In the genomic region with DNA sequence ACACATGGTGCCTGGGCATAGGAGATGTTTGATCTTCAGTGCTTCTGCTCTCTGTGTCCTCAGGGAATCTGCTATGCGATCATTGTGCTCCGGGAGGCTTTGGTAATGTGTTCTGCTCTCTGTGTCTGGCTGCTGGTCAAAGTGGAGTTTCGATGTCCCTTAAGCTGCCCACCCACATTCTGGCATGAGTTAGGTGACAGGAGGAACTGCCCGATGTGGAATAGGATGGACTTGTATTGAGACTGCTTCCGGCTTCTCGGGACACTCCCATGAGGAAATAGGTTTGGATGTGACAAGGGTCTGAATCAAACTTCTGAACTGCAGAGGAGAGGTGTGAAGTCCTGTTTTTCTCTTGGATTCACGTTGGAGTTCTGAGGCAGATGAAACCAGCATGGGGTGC, we compare ENCODE assay signal across 25 mouse cellular contexts. TPM values are rescaled to one million over a fixed set of nuclear protein-coding genes. Genes with fewer than 3 reads are reported as not detected.
DNase-seq lines count a peak whose midpoint lies in the region; ATAC-seq lines count a peak whose summit lies in the region.
"Had no signal": no experiment of that assay in that cellular context is flagged by ENCODE, and none has a peak within 500 bp of the region (broad histone marks: within the 10 kb centered on the region; RNA-seq: fewer than 3 reads in every experiment).

No protein-coding gene starts in this region.

- WGBS in embryonic facial prominence, embryonic 14.5 days = 55% methylated on average over 7 of the region's 7 CpGs
- 66% methylated on average over 7 of the region's 7 CpGs for WGBS in embryonic facial prominence, embryonic 10.5 days
- 68% methylated on average over 7 of the region's 7 CpGs for WGBS in heart, embryonic 12.5 days
- WGBS in midbrain, embryonic 11.5 days = 66% methylated on average over 7 of the region's 7 CpGs
- WGBS in midbrain, embryonic 10.5 days = 70% methylated on average over 7 of the region's 7 CpGs

- H3K4me2 ChIP-seq in embryonic facial prominence, embryonic 14.5 days (ENCODE audit: low read depth, low read length) = no peak overlapping the region
- no peak overlapping the region for H3K4me2 ChIP-seq in heart, embryonic 12.5 days
- no peak overlapping the region for H3K4me2 ChIP-seq in midbrain, embryonic 11.5 days
- H3K4me2 ChIP-seq: embryonic facial prominence, embryonic 13.5 days; forebrain, embryonic 13.5 days; heart, embryonic 13.5 days; hindbrain, embryonic 13.5 days had no signal

- H3K9me3 ChIP-seq in embryonic facial prominence, embryonic 14.5 days (ENCODE audit: control insufficient read depth, low read length) = no peaks in the 10 kb centered on the region
- H3K9me3 ChIP-seq in embryonic facial prominence, embryonic 10.5 days = no peaks in the 10 kb centered on the region
- no peaks in the 10 kb centered on the region for H3K9me3 ChIP-seq in heart, embryonic 12.5 days (replicated peaks)
- no peaks in the 10 kb centered on the region for H3K9me3 ChIP-seq in midbrain, embryonic 11.5 days (ENCODE audit: control insufficient read depth, low read length)
- no peaks in the 10 kb centered on the region for H3K9me3 ChIP-seq in midbrain, embryonic 10.5 days (replicated peaks)
- H3K9me3 ChIP-seq: embryonic facial prominence, embryonic 13.5 days; forebrain, embryonic 13.5 days; G1E; heart, embryonic 13.5 days; hindbrain, embryonic 13.5 days had no signal

- ATAC-seq in embryonic facial prominence, embryonic 14.5 days (ENCODE audit: low read depth) = no peak
- no peak for ATAC-seq in heart, embryonic 12.5 days (ENCODE audit: insufficient number of reproducible peaks, low FRiP score)
- no peak for ATAC-seq in midbrain, embryonic 11.5 days (ENCODE audit: low FRiP score)
- ATAC-seq: CD4-positive, CD25-positive, alpha-beta regulatory T cell, adult 4 months; forebrain, embryonic 13.5 days; forebrain, postnatal 0 days; hindbrain, postnatal 0 days had no signal

- DNase-seq in embryonic facial prominence, embryonic 14.5 days (ENCODE audit: low spot score) = no peak
- DNase-seq in embryonic facial prominence, embryonic 10.5 days (ENCODE audit: low spot score) = no peak
- peak; percentile 23 to 46 for DNase-seq in heart, adult 9 months (ENCODE audit: low spot score in 2 of 2)
- peak; percentile 6 for DNase-seq in midbrain, embryonic 11.5 days (ENCODE audit: low spot score, missing footprints)
- DNase-seq in midbrain, embryonic 10.5 days (ENCODE audit: low spot score) = no peak
- no peak for DNase-seq in thymus, adult 18-20 months
- no peak for DNase-seq in layer of hippocampus, postnatal 36 days
- DNase-seq: adrenal gland, adult 8-10 months; adrenal gland, postnatal 36 days; B cell, adult 2 months; cerebellum, adult 11 months; cerebellum, adult 8-10 months; cerebellum, postnatal 14 days; forebrain, postnatal 0 days; gastrocnemius, postnatal 10 days had no signal

- H3K4me3 ChIP-seq in embryonic facial prominence, embryonic 14.5 days (ENCODE audit: low read depth, low read length) = no peak overlapping the region
- no peak overlapping the region for H3K4me3 ChIP-seq in embryonic facial prominence, embryonic 10.5 days
- H3K4me3 ChIP-seq in heart, embryonic 12.5 days = no peak overlapping the region
- H3K4me3 ChIP-seq in midbrain, embryonic 11.5 days (ENCODE audit: low read depth, low read length) = no peak overlapping the region
- no peak overlapping the region for H3K4me3 ChIP-seq in midbrain, embryonic 10.5 days
- H3K4me3 ChIP-seq: embryonic facial prominence, embryonic 13.5 days; forebrain, embryonic 13.5 days; heart, embryonic 13.5 days; hindbrain, embryonic 13.5 days had no signal

- no peaks in the 10 kb centered on the region for H3K4me1 ChIP-seq in embryonic facial prominence, embryonic 14.5 days (ENCODE audit: control insufficient read depth, insufficient read depth, low read length)
- peaks cover 11% of the 10 kb centered on the region for H3K4me1 ChIP-seq in embryonic facial prominence, embryonic 10.5 days
- H3K4me1 ChIP-seq in heart, embryonic 12.5 days (replicated peaks) = 0 out of 2 replicates have a peak, but pooled peaks cover 7% of the 10 kb centered on the region
- H3K4me1 ChIP-seq in midbrain, embryonic 11.5 days (ENCODE audit: control insufficient read depth, insufficient read depth, low read length) = peaks cover 4% of the 10 kb centered on the region; the same call in 1 of the 2 replicates
- H3K4me1 ChIP-seq in midbrain, embryonic 10.5 days = peaks cover 24% of the 10 kb centered on the region
- H3K4me1 ChIP-seq: embryonic facial prominence, embryonic 13.5 days; forebrain, embryonic 13.5 days; hindbrain, embryonic 13.5 days had no signal

- H3K36me3 ChIP-seq in embryonic facial prominence, embryonic 14.5 days (ENCODE audit: control insufficient read depth, insufficient read depth, low read length) = no peaks in the 10 kb centered on the region
- H3K36me3 ChIP-seq in embryonic facial prominence, embryonic 10.5 days (replicated peaks) = no peaks in the 10 kb centered on the region
- no peaks in the 10 kb centered on the region for H3K36me3 ChIP-seq in heart, embryonic 12.5 days
- H3K36me3 ChIP-seq in midbrain, embryonic 11.5 days (ENCODE audit: control insufficient read depth, insufficient read depth, low read length) = no peaks in the 10 kb centered on the region
- H3K36me3 ChIP-seq in midbrain, embryonic 10.5 days = no peaks in the 10 kb centered on the region
- H3K36me3 ChIP-seq: embryonic facial prominence, embryonic 13.5 days; G1E; heart, embryonic 13.5 days; hindbrain, embryonic 13.5 days had no signal

- H3K27me3 ChIP-seq in embryonic facial prominence, embryonic 14.5 days (replicated peaks; ENCODE audit: control insufficient read depth, insufficient read depth, low read length) = no peaks in the 10 kb centered on the region
- no peaks in the 10 kb centered on the region for H3K27me3 ChIP-seq in embryonic facial prominence, embryonic 10.5 days (replicated peaks; ENCODE audit: low read depth, poor library complexity, severe bottlenecking)
- no peaks in the 10 kb centered on the region for H3K27me3 ChIP-seq in heart, embryonic 12.5 days (replicated peaks)
- no peaks in the 10 kb centered on the region for H3K27me3 ChIP-seq in midbrain, embryonic 11.5 days (ENCODE audit: control insufficient read depth, insufficient read depth, low read length)
- H3K27me3 ChIP-seq in midbrain, embryonic 10.5 days (ENCODE audit: low read depth, poor library complexity, severe bottlenecking) = no peaks in the 10 kb centered on the region
- H3K27me3 ChIP-seq: embryonic facial prominence, embryonic 13.5 days; forebrain, embryonic 13.5 days; heart, embryonic 13.5 days; hindbrain, embryonic 13.5 days had no signal

- H3K27ac ChIP-seq in embryonic facial prominence, embryonic 14.5 days (replicated peaks; ENCODE audit: low read depth, low read length) = no peak overlapping the region
- H3K27ac ChIP-seq in embryonic facial prominence, embryonic 10.5 days (replicated peaks) = no peak overlapping the region
- no peak overlapping the region for H3K27ac ChIP-seq in heart, embryonic 12.5 days (ENCODE audit: poor library complexity, severe bottlenecking)
- H3K27ac ChIP-seq in midbrain, embryonic 11.5 days (ENCODE audit: low read depth, low read length) = no peak overlapping the region
- H3K27ac ChIP-seq in midbrain, embryonic 10.5 days (replicated peaks) = no peak overlapping the region
- H3K27ac ChIP-seq: embryonic facial prominence, embryonic 13.5 days; forebrain, embryonic 13.5 days; heart, embryonic 13.5 days; hindbrain, embryonic 13.5 days; hindbrain, postnatal 0 days had no signal

- peak overlapping the region; percentile 8; the same call in 1 of the 2 replicates for H3K9ac ChIP-seq in embryonic facial prominence, embryonic 14.5 days (ENCODE audit: low read depth, low read length)
- no peak overlapping the region for H3K9ac ChIP-seq in heart, embryonic 12.5 days
- no peak overlapping the region for H3K9ac ChIP-seq in midbrain, embryonic 11.5 days (ENCODE audit: low read length)
- H3K9ac ChIP-seq: embryonic facial prominence, embryonic 13.5 days; forebrain, embryonic 13.5 days; forebrain, postnatal 0 days; heart, embryonic 13.5 days; hindbrain, embryonic 13.5 days had no signal

RNA-seq across cellular contexts. Expression of gene Car4, which starts 17.0 kb away (rescaled TPM):
- 0.40 and 0.41 TPM in 2 replicates for polyA plus RNA-seq in embryonic facial prominence, embryonic 14.5 days (2014; fragmentation: Nextera tagmentation; extraction: Ambion mirVana)
- 2.9 and 5.1 TPM in 2 replicates for polyA plus RNA-seq in embryonic facial prominence, embryonic 10.5 days (2016; fragmentation: Nextera tagmentation; extraction: Ambion mirVana)
- 4.3 and 4.8 TPM in 2 replicates for polyA plus RNA-seq in heart, embryonic 12.5 days (2016; fragmentation: Nextera tagmentation; extraction: Ambion mirVana)
- polyA plus RNA-seq in midbrain, embryonic 11.5 days (2014; fragmentation: Nextera tagmentation; extraction: Ambion mirVana) = 5.5 and 6.6 TPM in 2 replicates
- polyA plus RNA-seq in midbrain, embryonic 10.5 days (2016; fragmentation: Nextera tagmentation; extraction: Ambion mirVana) = 9.3 and 16.8 TPM in 2 replicates
- total RNA-seq in layer of hippocampus, postnatal 36 days (2021) = 10 to 100 TPM; 81.8 to 83.1 TPM
- total RNA-seq: common myeloid progenitor, adult 5-6 weeks; G1E; hematopoietic stem cell, adult 5-6 weeks had no signal
- polyA plus RNA-seq: CD4-positive, CD25-positive, alpha-beta regulatory T cell, adult 4 months; embryonic facial prominence, embryonic 13.5 days; G1E had no signal

RNA-seq across cellular contexts. Expression of gene Znhit3, which starts 58.4 kb away (rescaled TPM):
- 46.5 and 52.2 TPM in 2 replicates for polyA plus RNA-seq in embryonic facial prominence, embryonic 14.5 days (2014; fragmentation: Nextera tagmentation; extraction: Ambion mirVana)
- polyA plus RNA-seq in embryonic facial prominence, embryonic 10.5 days (2016; fragmentation: Nextera tagmentation; extraction: Ambion mirVana) = 89.1 and 96.8 TPM in 2 replicates
- 33.8 and 37.1 TPM in 2 replicates for polyA plus RNA-seq in heart, embryonic 12.5 days (2016; fragmentation: Nextera tagmentation; extraction: Ambion mirVana)
- polyA plus RNA-seq in midbrain, embryonic 11.5 days (2014; fragmentation: Nextera tagmentation; extraction: Ambion mirVana) = 69.4 and 72.4 TPM in 2 replicates
- polyA plus RNA-seq in midbrain, embryonic 10.5 days (2016; fragmentation: Nextera tagmentation; extraction: Ambion mirVana) = 80.5 and 91.7 TPM in 2 replicates
- 10 to 100 TPM; 31.3 to 33.7 TPM for total RNA-seq in layer of hippocampus, postnatal 36 days (2021)

Comparison
In these comparisons a context has a peak if more than half of its experiments do, and no peak if none do; other contexts are left out.
1. DNase-seq: peak in heart, adult 9 months (2 of 2) and midbrain, embryonic 11.5 days (single experiment); none in embryonic facial prominence, embryonic 14.5 days (single experiment), embryonic facial prominence, embryonic 10.5 days (single experiment), midbrain, embryonic 10.5 days (single experiment), thymus, adult 18-20 months (0 of 2) and layer of hippocampus, postnatal 36 days (0 of 2).